Mouse (Mus musculus) heart, postnatal 0 days (tissue): ENCODE results near the gene Cdk19.

Experiments used
- CTCF ChIP-seq: IDR thresholded peaks from 2 replicates; pipeline ENCODE4 v1.5.1; 2016; ENCODE audit warnings: antibody characterized with exemption, control low read depth, low read depth
- EP300 ChIP-seq: IDR thresholded peaks from 2 replicates; pipeline ENCODE4 v1.6.1; 2016; ENCODE audit warnings: antibody characterized with exemption, low read depth

- no peak for TF ChIP-seq CTCF
- peak; percentile 93 for TF ChIP-seq EP300
Measured at GRCm38 (mm10) chr10:40328004-40328551, 11.3 kb upstream of the Cdk19 start.
